9 mouse cellular contexts compared by ENCODE assay signal in the genomic region with DNA sequence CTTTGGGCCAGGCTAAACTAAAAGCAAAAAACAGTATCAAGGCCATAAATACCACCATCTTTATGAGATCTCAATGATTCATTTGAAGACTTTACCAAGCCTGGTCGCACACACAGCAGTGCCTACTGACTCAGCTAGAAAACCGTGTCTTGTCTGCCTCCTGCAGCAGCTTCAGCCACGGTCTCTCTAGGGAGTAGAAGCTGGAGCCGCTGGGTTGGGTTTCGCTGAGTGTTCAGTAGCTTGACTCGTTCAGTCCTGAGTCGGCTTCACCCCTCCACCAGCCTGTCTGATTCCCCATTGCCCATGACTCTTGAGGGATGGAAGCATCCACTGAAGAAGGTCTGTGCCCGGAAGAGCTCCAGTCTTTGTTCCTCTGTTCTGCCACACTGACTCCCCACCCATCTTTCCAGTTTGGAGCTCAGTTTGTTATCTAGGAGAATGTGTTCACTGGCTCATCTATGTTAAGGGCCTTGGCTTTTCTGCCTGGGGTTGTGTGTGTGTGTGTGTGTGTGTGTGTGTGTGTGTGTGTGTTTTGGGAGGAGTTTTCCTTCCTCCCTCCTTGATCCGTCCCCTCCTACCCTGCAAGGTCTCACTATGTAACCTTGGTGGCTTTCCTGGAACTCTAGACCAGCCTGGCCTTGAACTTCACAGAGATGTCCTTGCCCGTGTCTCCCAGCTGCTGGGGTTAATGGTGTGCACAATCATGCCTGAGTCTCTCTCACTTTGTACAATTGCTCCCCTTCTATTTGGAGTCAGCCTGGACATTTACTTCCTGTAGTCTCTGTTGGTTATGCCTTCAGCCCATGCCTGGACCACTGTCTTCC. TPM values are rescaled to one million over a fixed set of nuclear protein-coding genes. Genes with fewer than 3 reads are reported as not detected.
A peak's percentile ranks its signal among the peaks of the same experiment; 100 is the strongest.
DNase-seq lines count a peak whose midpoint lies in the region; ATAC-seq and TF ChIP-seq lines count a peak whose summit lies in the region.
"Had no signal": no experiment of that assay in that cellular context is flagged by ENCODE, and none has a peak within 500 bp of the region (broad histone marks: within the 10 kb centered on the region; RNA-seq: fewer than 3 reads in every experiment).

No protein-coding gene starts in this region.

- no peak overlapping the region for H3K9ac ChIP-seq in lung, postnatal 0 days (replicated peaks; ENCODE audit: low read depth)
- no peak overlapping the region for H3K9ac ChIP-seq in intestine, embryonic 15.5 days

- H3K4me1 ChIP-seq in lung, postnatal 0 days (ENCODE audit: insufficient read depth, low read depth, low read length), result peaks cover 12% of the 10 kb centered on the region
- peaks cover 61% of the 10 kb centered on the region for H3K4me1 ChIP-seq in embryonic facial prominence, embryonic 10.5 days
- H3K4me1 ChIP-seq in intestine, embryonic 15.5 days (replicated peaks), result 0 out of 2 replicates have a peak, but pooled peaks cover 21% of the 10 kb centered on the region

- in situ Hi-C loops in Patski (cut with MboI; ENCODE audit: low pct_unique_long_range_greater_than_20kb), result no loop called here

- H3K4me3 ChIP-seq in lung, postnatal 0 days (ENCODE audit: low read depth, low read length), result no peak overlapping the region
- no peak overlapping the region for H3K4me3 ChIP-seq in embryonic facial prominence, embryonic 10.5 days
- H3K4me3 ChIP-seq in myocyte, result no peak overlapping the region
- H3K4me3 ChIP-seq in intestine, embryonic 15.5 days (replicated peaks), result no peak overlapping the region
- H3K4me3 ChIP-seq: left cerebral cortex, adult 2 months had no signal

- no peak overlapping the region for H3K27ac ChIP-seq in lung, postnatal 0 days (ENCODE audit: low read length)
- H3K27ac ChIP-seq in embryonic facial prominence, embryonic 10.5 days (replicated peaks), result 0 out of 2 replicates have a peak overlapping the region, but pooled peaks have one; percentile 35
- H3K27ac ChIP-seq in intestine, embryonic 15.5 days, result no peak overlapping the region
- H3K27ac ChIP-seq: left cerebral cortex, adult 2 months had no signal

- WGBS in lung, postnatal 0 days, result 62% methylated on average over 10 of the region's 10 CpGs
- 64% methylated on average over 10 of the region's 10 CpGs for WGBS in embryonic facial prominence, embryonic 10.5 days
- WGBS in intestine, embryonic 15.5 days, result 65% methylated on average over 10 of the region's 10 CpGs

- no peak overlapping the region for H3ac ChIP-seq in myocyte (ENCODE audit: control insufficient read depth, insufficient read length)

- TF ChIP-seq POLR2A in myocyte (IDR thresholded peaks at IDR 0.05; ENCODE audit: insufficient read length, low read depth), result no peak

- peak; percentile 13; the same call in 1 of the 2 replicates for ATAC-seq in lung, postnatal 0 days
- peak; percentile 79 for ATAC-seq in Patski
- no peak for ATAC-seq in intestine, embryonic 15.5 days

- peaks cover 93% of the 10 kb centered on the region for H3K79me2 ChIP-seq in myocyte (ENCODE audit: control insufficient read depth, insufficient read depth)

- no peaks in the 10 kb centered on the region for H3K36me3 ChIP-seq in lung, postnatal 0 days (ENCODE audit: insufficient read depth, low read length)
- peaks cover 7% of the 10 kb centered on the region for H3K36me3 ChIP-seq in embryonic facial prominence, embryonic 10.5 days (replicated peaks)
- H3K36me3 ChIP-seq in myocyte (ENCODE audit: control insufficient read depth, insufficient read depth), result no peaks in the 10 kb centered on the region
- H3K36me3 ChIP-seq in intestine, embryonic 15.5 days, result no peaks in the 10 kb centered on the region

- POLR2A ChIA-PET in Patski (lab: Charles Lee), result no interaction called here

- TF ChIP-seq CTCF in lung, postnatal 0 days (IDR thresholded peaks at IDR 0.05), result no peak
- no peak for TF ChIP-seq CTCF in Patski (IDR thresholded peaks at IDR 0.05)

- CTCF ChIA-PET in Patski (lab: Charles Lee), result no interaction called here

- H3K27me3 ChIP-seq in lung, postnatal 0 days (replicated peaks; ENCODE audit: insufficient read depth, low read length), result no peaks in the 10 kb centered on the region
- H3K27me3 ChIP-seq in Patski, result no peaks in the 10 kb centered on the region
- H3K27me3 ChIP-seq in embryonic facial prominence, embryonic 10.5 days (replicated peaks; ENCODE audit: low read depth, poor library complexity, severe bottlenecking), result no peaks in the 10 kb centered on the region
- no peaks in the 10 kb centered on the region for H3K27me3 ChIP-seq in myocyte (ENCODE audit: control insufficient read depth, insufficient read depth, insufficient read length)
- no peaks in the 10 kb centered on the region for H3K27me3 ChIP-seq in intestine, embryonic 15.5 days (replicated peaks)

- TF ChIP-seq EP300 in lung, postnatal 0 days (IDR thresholded peaks at IDR 0.05), result no peak

- H3K4me2 ChIP-seq in lung, postnatal 0 days (replicated peaks; ENCODE audit: low read depth, low read length), result no peak overlapping the region
- peak overlapping the region; percentile 61 for H3K4me2 ChIP-seq in myocyte (ENCODE audit: low read depth)
- H3K4me2 ChIP-seq in intestine, embryonic 15.5 days (replicated peaks), result no peak overlapping the region

- H3K9me3 ChIP-seq in lung, postnatal 0 days (ENCODE audit: low read length), result no peaks in the 10 kb centered on the region
- no peaks in the 10 kb centered on the region for H3K9me3 ChIP-seq in embryonic facial prominence, embryonic 10.5 days
- H3K9me3 ChIP-seq in intestine, embryonic 15.5 days, result no peaks in the 10 kb centered on the region

- DNase-seq in lung, postnatal 0 days (ENCODE audit: low spot score), result no peak
- no peak for DNase-seq in lung, adult 18-20 months
- no peak for DNase-seq in Patski (ENCODE audit: low read depth, low spot score)
- no peak for DNase-seq in embryonic facial prominence, embryonic 10.5 days (ENCODE audit: low spot score)
- no peak for DNase-seq in natural killer cell, adult 2 months (ENCODE audit: low spot score in 2 of 2)
- DNase-seq: cerebellum, adult 18-20 months had no signal

TF ChIP-seq in myocyte, 11 proteins besides CTCF, POLR2A, EP300 and RAD21:
- TF ChIP-seq TCF12 (IDR thresholded peaks at IDR 0.05; ENCODE audit: insufficient read depth, poor library complexity, severe bottlenecking) (no peak), CEBPB (IDR thresholded peaks at IDR 0.05; ENCODE audit: insufficient read depth, poor library complexity, severe bottlenecking) (no peak), SRF (IDR thresholded peaks at IDR 0.05; ENCODE audit: control insufficient read depth, insufficient read length, low read depth) (no peak), TCF3 (IDR thresholded peaks at IDR 0.05; ENCODE audit: insufficient read length, low read depth) (no peak), MYOG (IDR thresholded peaks at IDR 0.05; ENCODE audit: control insufficient read depth in 1 of 3, insufficient read depth in 1 of 3, insufficient read length in 2 of 3, low read depth in 2 of 3) (no peak), MAX (IDR thresholded peaks at IDR 0.05; ENCODE audit: low read depth) (no peak), E2F4 (IDR thresholded peaks at IDR 0.05; ENCODE audit: insufficient read depth) (no peak)

RNA-seq across cellular contexts. Expression of gene Elovl5, which starts 13.1 kb away (rescaled TPM):
- polyA plus RNA-seq in lung, postnatal 0 days (2015; fragmentation: Nextera tagmentation; extraction: Ambion mirVana), result 179 and 213 TPM in 2 replicates
- polyA plus RNA-seq in Patski (2021), result 65.1 TPM
- polyA plus RNA-seq in embryonic facial prominence, embryonic 10.5 days (2016; fragmentation: Nextera tagmentation; extraction: Ambion mirVana), result 90.4 and 96.1 TPM in 2 replicates
- polyA plus RNA-seq in myocyte (2012; fragmentation: generic; extraction: Trizol), result 45.1 TPM
- 70.9 and 76.9 TPM in 2 replicates for polyA plus RNA-seq in intestine, embryonic 15.5 days (2015; fragmentation: Nextera tagmentation; extraction: Ambion mirVana)
